Mouse (Mus musculus) cerebellum, postnatal 10 days (tissue): ENCODE data around the gene Car8.
A peak's percentile ranks its signal among the peaks of the same experiment; 100 is the strongest.

Source experiments
- DNase-seq, 2 experiments: peaks; one replicate each; pipeline ENCODE4 v3.0.0; 2021; ENCODE audit warnings: mixed read lengths in 2 of 2

Car8 gene

DNA sequence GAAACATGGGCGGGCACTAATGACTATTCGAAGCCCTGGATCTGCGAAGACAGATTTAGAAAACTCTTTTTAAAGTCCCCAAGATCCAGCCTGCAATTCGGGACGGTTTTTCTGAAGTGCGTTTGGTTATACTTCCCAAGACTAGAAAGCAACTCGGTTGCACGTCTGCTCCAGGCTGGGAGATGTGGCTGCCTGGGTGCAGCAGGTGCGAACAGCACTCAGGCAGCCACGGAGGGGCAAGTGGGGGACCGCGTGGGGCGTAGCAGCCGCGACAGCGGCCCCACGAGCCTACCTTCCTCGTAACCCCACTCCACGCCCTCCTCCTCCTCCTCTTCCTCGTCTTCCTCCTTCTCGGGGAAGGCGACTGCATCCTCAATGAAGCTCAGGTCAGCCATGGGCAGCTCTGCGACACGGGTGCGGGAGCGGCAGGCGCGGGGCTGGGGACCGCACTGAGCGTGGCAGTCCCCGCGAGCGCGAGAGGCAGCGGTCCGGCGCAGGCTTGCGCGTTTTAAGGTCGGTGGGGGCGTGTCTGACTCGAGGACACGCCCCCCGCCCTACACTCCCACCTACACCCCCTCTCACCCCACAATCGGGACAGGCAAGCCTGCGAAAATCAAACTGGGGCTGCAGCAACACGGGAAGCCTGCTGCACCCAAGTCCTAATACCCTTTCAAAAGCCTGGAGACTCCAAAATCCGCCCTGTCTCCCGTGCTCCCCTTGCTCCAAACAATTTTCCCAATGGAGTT, at the start of gene Car8:
Gene Car8 (minus strand): TSS at position 482 of the 746 bp plus-strand sequence.
- peak; percentile 57 to 69 for DNase-seq

DNA sequence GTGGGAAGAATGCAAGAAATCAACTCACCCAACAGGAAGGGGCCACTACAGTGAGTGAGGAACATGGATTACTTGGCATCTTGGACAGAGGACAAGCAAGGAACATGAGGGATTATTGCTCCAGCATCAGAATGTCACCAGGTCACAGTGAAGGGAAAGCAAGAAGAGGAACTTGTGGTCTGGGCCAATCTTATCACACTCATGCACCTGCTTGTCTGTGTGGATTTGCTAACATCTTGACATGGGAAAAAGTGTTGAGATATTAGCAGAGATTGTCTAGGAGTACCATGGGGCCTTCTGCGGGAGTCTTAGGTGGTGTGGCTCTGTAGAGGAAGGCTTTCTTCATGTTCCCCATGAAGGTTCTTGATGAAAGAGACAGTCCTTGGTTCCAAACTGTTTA, 46.1 kb upstream of the Car8 start:
- no peak for DNase-seq

DNA sequence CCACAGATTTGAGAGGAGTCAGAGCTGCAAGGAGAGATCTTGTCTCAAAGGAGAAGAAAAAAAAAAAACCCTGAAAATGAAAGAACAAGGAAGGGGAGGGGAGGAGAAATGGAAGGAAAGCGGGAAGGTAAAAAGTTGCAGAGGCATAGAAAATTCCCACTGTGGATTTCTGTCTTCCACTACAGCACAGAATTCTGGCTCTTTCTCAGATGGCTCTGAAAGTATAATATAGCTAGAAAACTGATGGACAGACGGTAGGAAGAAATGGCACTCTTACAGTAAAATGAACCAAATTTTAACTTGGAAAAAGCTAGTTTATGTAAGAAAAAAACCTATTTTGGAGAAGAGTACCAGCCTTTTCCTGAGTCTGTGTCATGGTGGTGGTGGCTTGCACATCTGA, 39.3 kb upstream of the Car8 start:
- DNase-seq: no peak

DNA sequence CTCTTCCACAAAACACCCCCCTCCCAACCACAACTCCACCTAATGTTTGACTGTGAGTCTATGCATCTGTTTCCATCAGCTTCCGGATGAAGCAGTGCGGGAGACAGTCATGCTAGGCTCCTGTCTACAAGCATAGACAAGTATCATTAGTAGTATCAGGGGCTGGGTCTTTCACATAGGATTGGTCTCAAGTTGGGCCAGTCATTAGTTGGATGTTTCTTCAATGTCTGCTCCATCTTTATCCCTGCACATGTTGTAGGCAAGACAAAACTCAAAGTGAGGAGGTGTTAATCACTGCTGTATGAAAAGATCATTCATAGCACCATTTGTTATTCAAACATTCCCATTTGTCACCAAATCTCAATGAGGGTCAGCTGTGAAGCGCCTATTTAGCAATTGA, 11.0 kb upstream of the Car8 start:
- DNase-seq: no peak

DNA sequence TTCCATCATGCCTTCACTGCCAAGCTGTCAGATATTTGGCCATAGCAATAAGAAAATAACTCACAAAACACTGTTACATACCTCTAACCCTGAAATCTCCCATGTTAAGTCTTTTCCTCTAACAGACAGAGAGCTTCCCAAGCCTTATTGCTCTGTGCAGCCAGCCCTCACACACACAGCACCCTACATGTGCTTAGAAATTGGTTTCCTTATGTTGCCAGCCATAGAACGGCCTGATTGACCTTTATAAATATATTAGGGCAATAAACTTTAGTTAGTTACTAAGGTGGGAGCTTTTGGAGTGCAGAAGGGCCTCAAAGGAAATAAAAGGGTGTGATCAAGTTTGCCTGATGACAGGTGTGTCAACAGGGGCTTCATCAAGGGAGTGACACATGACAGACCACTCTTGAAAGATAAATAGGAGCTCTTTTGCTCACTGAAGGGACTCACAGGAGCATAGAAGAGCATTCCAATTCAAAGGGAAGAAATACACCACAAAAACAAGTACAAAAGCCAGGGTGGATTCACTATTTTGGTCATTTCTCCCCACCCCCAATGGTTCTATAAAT, 6.7 kb upstream of the Car8 start:
- no peak for DNase-seq

DNA sequence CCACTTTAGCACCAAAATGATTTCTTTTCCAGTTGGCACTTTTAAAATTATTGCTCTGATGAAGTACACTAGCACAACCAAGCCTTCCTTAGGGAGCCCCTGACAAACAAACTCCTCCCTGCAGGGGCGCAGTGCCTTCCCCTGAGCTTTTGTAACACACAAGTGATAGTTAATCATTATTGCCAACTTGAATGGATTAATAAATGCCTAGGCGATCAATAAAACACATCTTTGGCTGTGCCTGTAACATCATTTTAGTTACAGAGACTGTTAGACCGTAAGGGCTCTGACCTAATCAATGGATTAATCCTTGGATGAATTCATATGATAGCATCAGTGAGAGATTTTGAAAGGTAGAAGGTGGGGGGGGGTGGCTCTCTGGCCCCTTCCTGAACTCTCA, 6.2 kb upstream of the Car8 start:
- DNase-seq: no peak

DNA sequence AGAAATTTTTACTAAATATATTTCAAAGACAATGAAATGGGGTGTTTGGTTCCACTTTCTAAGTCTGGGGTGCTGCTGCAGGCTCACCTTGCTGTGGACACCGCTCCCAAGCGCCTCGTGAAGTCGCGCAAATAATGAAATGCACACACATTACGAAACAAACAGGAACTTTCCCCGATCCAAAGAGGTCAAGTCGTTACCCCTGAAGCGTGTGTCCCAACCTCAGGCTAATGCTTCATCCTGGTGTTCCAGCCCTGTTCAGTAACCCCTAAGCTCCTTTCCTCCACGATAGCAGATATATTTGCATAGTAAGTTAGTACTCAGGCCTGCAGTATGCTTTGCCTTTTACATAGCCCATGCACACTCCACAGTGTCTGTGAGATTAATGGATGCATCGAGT, 858 bp upstream of the Car8 start:
- no peak for DNase-seq

DNA sequence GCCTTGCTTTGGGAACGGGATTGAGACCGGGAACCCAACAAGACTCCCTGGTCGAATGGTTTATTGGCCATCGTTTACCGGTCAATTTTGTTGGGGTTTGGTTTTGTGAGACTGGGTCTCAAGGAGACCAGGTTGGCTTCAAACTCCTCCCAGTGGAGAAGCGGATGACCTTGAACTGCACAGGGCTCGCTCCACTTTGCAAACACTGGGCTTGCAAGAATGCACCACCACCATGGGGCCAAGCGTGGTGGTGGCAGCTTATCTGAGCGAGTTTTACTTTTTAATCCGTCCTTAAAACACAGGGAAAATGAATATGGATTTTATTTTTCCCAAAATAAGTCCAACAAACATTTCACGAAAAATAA, 447 bp upstream of the Car8 start:
- DNase-seq: no peak

DNA sequence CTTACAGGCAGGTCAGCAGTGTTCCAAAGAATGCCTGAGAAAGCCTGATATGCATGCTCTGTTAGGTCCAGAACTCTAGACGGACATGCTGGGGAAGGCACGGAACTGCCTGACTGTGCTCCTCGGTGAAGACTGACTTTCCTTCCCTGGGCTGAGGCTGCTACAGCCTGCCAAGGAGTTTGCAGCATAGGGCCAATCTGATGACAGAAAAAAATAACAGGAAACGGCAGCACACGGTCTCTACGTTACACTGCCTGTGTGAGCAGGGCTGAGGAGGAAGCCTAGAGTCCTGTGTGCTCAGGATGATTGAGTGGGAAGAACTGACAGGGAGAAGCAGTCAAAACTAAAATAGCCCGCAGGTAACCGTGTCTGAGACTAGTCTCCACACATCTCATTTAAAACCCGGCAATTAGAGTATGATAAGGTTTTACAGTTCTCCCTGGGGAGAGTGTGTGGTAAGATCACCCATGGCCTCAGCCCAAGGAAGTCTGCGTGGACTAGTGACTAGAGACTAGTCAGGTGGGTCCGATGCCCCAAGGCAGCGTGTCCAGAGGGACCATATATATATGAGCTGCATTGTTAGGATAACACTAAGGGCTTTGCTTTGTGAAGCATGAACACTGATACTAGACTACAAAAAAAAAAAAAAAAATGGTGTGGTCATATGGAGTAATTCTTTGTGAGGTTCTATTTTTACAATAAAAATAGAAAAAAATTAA, 6.3 kb downstream of the Car8 start:
- DNase-seq: no peak

DNA sequence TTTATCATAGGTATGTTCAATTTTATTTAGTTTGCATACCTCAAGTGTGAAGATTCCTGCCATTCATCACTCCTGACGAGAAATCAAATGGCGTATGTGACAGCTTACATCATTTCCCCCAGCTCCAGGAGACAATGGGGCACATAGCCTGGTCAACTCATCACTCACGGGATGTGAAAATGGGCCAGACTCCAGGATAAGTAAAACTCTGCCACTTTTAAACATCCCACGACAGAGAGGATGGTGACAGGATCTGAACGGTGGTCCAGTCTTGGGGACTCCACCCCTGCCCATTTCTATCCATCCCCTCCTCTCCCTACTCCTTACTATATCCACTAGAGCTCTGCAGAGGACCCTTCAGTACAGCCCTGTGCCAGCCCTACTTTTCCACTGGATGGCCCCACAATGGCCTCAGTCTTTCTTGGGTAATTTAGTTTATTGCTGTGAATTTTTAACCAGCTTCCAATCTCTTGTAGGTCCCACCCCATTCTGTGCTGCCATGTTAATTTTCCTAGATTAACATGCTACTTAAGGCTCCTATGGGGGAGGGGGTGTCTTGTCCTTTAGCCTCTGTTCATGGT, 7.5 kb downstream of the Car8 start:
- no peak for DNase-seq

DNA sequence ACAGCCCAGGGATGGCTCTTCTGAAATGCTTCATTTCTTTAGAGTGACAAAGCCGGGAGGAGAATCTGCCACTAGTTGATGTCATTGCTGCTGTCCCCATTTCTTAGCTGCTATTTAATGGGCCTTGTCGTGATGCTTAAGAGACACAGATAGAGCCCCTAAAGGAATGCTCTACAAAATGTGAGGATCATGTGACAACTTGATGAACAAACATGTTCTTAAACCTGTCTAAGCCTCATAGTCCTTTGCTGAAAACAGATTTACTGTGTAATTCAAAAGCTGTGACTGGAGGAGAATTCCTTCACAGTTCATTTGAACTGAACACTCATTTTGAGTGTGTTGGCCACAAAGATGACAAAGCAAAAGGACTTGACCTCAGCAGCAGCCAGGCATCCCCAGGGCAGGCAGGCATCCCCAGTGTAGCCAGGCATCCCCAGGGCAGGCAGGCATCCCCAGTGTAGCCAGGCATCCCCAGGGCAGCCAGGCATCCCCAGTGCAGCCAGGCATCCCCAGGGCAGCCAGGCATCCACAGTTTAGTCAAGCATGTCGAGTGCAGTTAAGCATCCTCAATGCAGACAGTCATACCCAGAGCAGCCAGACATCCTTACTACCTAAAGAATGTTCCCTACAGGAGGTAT, 9.1 kb downstream of the Car8 start:
- no peak for DNase-seq

DNA sequence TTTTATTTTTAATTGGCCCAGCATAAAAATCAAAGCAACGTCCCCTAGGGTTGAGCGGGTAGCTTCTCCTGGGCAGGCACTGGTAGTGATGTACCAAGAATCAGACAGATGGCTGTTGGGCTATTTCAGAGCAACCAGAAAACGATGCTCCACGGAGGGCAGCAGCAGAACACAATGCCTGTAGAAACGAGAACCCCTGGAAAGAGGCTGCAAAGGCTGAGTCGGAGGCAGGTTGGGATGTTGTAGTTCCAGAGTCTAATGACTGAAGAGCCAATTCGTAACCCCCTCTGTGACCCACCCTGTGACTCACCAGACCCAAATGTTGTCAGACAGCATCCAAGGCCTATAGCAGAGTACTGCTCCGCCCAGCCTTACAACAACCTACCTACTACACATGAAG, 19.9 kb downstream of the Car8 start:
- no peak for DNase-seq

DNA sequence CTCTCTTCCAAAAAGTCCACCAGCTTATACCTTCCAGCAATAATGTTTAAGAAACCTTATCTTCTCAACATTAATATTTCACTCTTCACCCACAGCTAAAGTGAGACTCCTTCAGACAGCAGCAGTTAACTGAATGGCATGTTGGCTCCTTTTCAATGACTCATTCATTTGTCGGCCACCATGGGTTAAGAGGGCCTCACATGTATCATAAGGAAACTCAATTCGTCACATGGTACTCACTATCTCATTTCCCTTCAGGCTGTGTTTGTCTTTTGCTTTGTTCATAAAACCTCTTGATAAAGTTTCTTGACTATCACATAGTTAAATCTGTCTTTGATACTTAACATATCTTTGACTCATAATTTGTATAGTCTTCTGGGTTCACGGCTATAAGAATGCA, 20.8 kb downstream of the Car8 start:
- DNase-seq: no peak

DNA sequence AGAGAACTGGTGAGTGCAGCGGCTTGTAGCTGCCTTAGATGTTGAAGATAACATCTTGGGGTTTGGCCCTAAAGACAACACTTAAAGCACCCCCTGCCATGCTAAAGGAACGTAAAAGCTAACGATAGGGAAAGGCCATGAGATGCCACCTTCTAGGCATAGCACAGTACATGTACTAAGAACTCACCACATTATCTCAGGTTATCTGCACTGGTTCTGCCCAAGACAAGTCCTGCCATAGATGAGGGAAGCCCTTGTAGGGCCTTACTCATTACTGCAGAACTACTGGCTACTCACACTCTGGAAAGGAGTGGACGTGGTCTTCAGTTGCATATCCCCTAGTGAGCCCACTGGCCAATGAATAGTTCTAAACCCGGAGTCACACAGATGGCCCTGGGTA, 21.6 kb downstream of the Car8 start:
- DNase-seq: no peak

DNA sequence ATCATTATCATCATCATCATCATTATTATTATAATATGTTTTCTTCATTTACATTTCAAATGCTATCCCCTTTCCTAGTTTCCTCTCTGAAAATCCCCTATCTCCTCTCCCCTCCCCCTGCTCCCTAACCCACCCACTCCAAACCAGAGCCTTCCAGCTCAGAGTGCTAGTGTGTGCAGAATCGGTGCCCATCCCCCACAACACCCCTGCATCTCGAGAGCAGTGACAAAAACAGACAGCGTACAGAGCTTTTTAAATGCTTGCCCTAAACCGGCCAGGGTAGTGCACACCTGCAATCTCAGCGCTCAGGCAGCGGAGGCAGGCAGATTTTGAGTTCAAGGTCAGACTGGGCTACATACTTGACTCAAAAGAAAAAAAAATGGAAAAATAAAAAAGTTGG, 22.3 kb downstream of the Car8 start:
- peak in 1 of 2 experiments; percentile 12 for DNase-seq

DNA sequence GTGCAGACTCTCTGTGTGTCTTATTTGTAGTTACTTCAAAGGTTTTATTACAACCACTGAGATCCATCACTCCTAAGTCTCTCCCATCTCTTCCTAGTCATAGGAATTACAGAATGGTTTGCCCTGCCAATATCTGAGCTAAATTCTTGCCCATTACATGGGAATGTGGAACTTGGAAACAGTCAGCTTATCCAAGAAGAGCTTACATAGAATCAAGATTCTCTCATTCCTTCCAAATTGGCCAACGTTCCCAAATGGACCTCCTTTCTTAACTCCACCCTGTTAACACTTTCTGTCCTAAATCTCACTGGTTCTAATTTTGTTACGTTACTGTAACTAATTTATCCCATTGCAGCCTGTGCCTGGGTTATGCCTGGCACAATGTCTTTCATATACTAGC, 25.2 kb downstream of the Car8 start:
- DNase-seq: no peak

DNA sequence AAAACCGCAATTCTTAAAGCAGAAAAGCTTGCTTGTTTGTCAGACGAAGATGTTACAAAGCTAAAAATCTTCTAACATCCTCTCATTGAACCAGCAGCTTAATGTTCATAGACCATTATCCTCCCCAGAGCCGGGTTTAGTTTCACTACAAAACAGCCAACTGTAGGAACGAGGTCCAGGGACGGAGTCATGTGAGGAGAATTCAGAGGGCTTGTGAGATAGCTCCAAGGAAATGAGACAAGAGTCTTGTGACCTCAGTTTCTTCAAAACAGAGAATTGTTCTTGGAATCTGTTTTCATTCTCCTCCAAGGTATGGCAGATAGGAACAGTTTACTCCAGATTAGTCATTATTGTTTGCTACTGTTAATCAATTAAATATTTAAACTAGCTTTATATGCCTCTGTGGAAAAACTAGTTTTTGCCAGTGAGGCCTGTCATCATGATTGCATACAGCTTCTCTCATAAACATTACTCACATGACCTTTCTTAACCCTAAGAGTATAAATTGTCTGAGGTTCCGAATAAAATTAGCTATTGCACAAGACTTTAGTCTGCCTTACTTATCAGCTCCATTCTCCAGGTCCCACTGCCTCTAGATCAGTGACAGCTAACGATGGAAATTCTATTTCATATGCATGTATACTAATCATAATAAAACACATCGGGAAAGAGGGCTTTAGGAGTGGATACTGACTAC, 25.8 kb downstream of the Car8 start:
- no peak for DNase-seq

DNA sequence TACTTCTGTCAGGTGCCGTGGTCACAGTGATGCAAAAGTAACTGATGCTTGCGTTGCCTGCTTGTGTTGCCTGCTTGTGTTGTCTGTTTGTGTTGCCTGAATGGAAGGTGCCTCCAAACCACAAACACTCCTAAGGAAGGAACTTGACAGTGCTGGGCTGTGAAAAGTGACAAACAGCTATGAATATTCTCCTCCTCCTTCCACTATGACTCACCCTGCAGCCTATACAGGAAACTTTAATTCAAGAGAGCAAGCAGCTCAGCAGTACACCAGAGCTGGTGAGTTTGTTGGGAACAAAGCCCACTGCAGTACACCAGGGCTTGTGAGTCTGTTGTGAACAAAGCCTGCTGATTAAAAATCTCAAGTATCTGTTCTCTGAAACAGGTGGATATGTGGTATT, 28.4 kb downstream of the Car8 start:
- no peak for DNase-seq

DNA sequence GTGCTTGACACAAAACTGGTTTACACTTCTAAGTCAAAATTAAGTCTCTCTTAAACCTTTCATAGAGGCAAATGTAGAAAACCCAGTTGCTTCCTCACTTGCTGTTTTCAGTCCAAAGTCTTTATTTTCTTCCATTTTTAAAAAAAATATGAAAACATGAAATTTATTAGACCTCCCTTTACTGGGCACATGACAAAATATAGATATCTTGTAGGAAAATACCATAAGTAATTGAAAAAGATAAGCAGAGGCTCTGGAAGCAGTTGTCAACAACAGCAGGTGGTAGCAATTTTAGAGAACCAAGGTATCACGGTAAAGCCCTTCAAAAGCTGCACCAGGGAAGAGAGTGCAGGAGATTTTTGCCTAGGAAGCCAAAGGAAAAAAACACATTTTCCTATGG, 30.9 kb downstream of the Car8 start:
- DNase-seq: no peak

DNA sequence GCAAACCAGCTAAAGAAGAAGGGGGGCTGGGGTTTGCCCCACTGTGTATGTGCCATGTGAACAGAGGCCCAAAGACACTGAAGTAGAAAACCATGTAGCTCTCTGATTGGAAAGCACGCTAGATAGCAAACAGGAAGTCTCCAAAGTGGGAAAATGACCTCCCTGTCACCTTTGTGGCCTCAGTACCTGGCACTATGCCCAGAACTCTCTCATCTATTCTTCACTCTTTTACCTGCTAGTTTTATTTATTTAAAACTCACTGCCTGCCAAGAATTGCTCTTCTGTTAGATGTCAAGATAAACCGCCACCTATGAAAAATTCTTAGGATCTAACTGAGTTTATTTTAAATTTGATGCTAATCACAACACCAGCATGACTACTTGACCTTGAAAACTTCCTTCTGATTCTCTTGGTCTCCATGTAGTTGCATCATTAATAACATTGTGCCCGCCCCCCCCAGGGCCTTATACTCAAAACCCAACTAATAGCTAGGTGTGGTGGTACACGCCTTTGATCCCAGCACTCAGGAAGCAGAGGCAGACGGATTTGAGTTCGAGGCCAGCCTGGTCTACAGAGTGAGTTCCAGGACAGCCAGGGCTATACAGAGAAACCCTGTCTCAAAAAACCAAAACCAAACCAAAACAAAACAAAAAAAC, 31.8 kb downstream of the Car8 start:
- no peak for DNase-seq

DNA sequence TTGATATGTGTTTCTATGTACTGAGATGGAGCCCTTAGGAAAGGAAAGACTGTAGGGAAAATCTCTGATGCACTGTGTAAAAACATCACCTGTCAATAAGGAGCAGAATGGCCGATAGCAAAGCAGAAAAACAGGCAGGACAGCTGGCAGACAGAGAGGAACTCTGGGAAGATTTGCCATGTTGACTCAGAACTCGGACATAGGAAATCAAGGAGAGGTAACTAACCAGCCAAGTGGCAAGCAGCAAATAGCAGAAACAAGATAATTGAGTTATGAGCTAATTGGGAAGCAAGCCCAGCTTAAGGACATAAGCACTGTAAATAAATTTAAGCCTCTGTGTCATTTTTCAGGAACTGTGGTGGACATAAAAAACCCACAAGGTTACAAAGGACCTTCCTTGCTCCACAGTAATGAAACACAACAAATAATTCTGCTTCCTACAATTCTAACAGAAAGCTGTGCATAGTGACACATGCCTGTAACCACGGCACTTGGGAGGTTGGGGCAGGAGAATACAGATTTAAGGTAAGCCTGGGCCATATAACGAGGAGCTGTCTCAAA, 33.7 kb downstream of the Car8 start:
- DNase-seq: no peak

DNA sequence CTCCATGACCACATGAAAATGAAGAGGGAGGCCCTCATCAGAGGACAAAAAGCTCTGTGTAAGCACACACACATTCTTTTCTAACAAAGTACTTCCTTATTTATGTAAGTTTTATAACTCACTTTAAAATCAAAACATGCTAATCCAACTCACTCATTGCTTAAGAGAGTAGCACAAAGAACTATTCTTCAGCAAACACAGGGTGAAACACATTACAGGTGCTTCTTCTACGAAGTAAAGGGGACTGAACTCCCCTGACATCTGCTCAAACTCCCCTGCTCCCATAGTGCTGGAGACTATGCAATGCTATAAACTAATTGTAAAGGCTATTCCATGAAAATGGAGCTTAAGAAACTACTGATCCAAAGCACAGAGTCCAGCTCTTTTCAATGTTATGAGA, 35.5 kb downstream of the Car8 start:
- DNase-seq: no peak
